Mouse (Mus musculus) cerebral cortex, adult 2 months (tissue): ENCODE data around the gene Primpol.

Experiments used
- WGBS: fragments of 180-500 bp; shearing (Covaris S2); methylation state at CpG from one replicate; pipeline ENCODE4 v1.1.7; 2018; 5-methylcytosine and 5-hydroxymethylcytosine counted together

Primpol gene

DNA sequence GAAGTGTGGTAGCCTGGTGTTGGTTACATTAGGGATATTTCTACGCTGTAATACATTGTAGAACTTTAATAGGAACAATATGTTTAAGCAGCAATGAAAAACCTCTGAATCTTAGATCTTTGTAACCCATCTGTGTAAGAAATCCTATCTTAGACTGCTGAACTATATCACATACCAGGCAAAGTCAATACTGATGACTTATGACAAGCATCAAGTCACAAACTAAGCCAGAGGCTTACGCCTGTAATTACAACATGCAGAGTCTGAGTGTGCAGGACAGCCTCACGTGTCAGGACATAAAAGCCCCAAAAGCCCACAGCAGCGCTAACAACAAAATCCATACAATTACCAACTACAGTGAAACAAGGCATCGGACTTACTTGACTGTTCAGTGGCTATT is 13.4 kb downstream of the Primpol start:
- WGBS = 92% methylated on average over 5 of the region's 5 CpGs

DNA sequence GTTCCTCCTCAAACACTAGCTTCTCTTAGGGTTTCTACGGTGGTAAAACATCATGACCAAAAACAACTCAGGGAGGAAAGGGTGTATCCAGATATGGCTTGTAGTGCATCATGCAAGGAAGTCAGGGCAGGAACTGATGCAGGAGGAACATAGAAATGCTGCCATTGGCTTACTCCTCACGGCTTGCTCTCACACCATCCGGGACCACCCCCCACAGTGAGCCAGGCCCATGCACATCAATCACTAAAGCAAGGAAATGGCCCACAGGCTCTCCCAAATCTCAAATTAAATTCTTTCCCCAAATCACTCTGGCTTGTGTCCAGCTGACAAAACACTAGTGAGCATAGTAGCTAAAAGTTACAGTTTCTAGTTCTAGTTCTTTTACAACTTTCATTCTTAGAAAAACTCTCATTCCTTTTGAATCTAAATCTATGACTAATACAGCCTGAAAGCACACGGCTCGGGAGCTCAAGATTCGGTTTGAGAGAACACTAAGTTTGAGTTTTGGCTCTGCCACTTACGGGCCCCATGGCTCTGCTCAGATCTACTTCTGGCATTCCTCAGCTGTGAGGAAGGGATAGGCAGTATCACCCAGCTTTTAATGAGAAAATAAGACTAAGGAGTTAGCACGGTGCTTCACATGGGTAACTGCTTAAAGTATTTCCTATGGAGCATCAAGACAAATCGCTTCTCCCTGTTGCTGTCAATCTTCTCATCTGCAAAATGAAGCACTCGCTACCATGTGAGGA is 15.9 kb downstream of the Primpol start:
- 67% methylated on average over 10 of the region's 10 CpGs for WGBS

- 91% methylated on average over 7 of the region's 7 CpGs for WGBS
Observed at GRCm38 (mm10) chr8:46599314-46599904, 17.6 kb downstream of the Primpol start.

DNA sequence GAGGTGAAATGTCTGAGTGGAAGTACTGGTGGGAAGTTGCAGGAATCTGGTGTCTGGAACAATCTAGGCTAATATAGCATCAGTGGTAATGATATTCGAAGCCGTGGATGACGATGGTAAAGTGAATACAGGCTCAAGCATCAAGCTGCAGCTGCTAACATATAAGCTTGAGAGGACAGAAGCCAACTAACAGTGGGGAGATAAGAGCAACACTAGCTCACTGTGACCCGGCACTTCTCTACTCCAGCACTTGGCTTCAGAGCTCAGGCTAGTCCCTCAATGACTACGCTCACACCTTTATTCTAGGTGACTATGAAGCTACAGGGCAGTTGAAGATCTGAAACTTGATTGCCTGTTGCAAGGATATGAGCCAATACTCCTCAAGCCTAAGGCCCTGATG is 18.3 kb downstream of the Primpol start:
- WGBS = 88% methylated on average over 5 of the region's 5 CpGs

DNA sequence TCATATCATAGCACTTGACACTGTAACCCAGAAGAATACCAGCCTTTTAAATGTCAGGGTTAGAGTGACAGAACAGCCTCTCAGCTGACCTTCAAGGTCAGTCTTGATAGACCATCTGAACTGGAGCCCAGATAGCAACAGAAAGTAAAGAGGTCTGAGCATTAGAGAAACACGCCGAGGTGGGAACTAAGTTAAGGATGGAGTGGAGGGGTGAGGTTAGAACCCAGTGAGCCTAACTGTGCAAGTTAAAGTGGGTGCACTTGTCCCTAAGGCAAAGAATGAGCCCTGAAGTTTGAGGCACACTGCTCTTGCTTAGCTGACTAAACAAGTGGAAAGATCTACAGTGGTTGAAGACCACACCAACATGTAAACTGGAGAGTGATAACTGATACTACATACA is 18.9 kb downstream of the Primpol start:
- 96% methylated on average over 2 of the region's 2 CpGs for WGBS

DNA sequence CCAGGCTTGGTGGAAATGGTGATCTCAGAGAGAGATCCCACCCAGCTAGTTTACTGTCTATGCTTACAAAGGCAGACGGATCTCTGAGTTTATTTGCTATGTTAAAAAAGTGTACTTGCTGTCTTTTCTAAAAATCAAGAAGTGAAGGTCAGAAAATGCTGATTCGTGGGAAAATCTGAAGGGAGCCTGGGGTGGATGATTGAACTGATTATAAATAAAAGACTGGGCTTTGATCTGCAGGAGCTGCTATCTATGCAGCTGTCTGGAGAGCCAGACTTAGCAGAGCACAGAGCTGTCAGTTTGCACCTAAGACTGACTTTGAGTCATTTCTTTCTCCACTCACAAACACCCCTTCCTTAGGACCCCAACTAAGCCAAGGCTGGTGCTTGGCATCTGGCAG is 19.6 kb downstream of the Primpol start:
- 83% methylated on average over 2 of the region's 2 CpGs for WGBS

- 97% methylated on average over 2 of the region's 2 CpGs for WGBS
Observed at GRCm38 (mm10) chr8:46596530-46596929, 20.5 kb downstream of the Primpol start.

- WGBS = 88% methylated on average over 2 of the region's 2 CpGs
Observed at GRCm38 (mm10) chr8:46595593-46595992, 21.4 kb downstream of the Primpol start.

- WGBS = 71% methylated on average over 2 of the region's 2 CpGs
Observed at GRCm38 (mm10) chr8:46593772-46594171, 23.2 kb downstream of the Primpol start.

DNA sequence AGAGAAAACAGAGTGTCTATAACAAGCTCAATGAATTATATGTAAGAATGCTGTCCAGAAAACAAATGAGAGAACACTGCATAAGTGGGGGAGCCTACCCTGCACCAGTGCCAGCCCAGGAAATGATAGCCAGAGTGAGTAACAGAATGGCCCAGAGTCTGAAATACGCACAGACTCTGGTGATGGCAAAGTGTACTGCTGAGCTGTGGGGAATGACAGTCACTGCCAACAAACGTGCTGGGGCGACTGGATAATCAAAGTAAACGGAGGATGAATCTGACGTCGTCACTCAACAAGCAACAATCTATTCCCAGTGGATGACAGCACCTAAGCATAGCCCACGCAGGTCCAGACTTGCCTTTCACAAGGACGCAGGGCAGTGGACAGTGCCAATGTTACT is 23.9 kb downstream of the Primpol start:
- WGBS = 64% methylated on average over 8 of the region's 8 CpGs

DNA sequence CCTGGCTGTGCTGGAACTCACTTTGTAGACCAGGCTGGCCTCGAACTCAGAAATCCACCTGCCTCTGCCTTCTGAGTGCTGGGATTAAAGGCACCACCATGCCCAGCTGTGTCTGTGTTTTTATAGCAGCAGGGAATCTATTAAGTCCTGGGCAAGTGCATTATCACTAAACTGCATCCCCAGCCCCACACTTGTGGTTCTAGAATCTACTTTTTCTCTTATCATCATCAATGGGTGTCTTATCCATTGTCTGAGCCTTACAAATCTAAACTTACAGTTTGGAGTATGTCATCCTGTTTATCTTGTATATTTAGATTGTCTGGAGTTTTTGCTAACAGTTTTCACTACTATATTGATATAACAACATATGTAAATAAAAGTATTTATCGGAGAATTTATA is 28.3 kb downstream of the Primpol start:
- WGBS = 94% methylated on average over 2 of the region's 2 CpGs

DNA sequence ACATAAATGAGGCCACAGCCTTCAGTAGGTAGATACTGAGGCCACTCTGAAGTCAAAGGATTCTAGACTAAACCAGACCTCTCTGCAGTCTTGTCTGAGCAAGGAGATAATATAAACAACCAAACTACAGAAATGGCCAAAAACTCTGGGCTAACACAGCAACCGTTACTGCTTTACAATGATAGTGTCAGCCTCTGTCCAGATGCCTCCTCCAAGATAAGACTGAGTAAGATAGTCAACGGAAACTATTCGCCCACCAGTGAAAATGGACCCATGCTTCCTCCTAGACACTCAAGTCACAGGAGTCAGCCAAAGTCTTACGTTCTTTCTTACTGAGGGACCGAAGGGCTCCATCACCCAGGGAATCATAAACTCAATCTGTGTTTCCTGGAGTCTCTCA is 29.1 kb downstream of the Primpol start:
- WGBS = 92% methylated on average over 5 of the region's 5 CpGs

DNA sequence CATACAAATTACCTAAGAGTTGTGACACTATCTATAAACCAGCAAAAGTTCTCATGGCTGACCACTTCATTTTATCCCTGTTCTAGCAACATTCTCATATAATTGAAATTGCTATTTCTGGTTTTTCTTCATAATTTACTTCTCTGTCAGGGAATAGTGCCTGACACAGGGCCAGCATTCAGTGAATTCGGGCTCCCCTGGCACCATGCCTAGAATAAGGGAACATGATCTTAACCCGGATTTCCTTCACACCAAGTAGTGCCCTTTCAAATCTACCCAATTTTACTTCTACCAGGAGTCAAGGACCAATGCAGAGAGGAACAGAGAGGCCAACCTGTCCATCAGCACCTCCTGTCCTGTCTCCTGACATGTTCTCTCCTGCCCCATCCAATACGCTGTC is 31.4 kb downstream of the Primpol start:
- WGBS = 67% methylated on average over 3 of the region's 3 CpGs

DNA sequence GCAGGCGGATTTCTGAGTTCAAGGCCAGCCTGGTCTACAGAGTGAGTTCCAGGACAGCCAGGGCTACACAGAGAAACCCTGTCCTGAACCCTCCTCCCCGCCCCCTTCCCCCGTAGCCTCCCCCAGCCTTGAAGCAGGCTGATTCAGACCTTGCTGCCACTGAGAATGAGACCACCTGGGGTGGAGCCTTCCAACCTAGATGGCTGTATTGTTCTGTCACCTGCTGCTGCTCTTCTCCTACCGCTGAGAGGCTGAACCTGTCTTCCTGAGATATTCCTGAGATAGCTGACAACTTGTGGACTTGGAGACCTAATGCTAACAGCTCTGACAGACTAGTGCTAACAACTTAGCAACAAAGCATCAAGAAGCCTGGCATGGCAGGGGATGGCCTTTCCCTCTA is 32.7 kb downstream of the Primpol start:
- WGBS = 69% methylated on average over 4 of the region's 4 CpGs

DNA sequence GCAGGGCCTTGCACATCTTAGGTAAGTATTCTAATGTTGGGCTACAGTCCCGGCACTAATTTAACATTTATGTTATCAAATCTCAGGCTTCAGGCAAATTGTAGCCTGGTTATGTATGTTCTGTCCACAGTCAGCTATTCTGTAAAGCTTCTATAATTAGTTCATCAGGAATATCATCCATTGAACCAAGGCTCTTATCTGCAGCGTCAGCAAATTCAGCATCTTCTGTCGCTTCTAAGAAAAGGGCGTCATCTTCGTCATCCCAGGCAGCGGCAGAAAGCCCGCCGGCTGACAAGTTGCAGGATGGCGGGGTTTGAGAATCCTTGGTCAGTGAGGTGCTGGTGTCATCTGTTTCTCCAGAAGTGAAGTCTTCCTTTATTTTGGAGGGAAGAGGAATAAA is 38.2 kb downstream of the Primpol start:
- 93% methylated on average over 9 of the region's 9 CpGs for WGBS

- 91% methylated on average over 2 of the region's 2 CpGs for WGBS
Observed at GRCm38 (mm10) chr8:46573964-46574363, 43.0 kb downstream of the Primpol start.

- 93% methylated on average over 2 of the region's 2 CpGs for WGBS
Observed at GRCm38 (mm10) chr8:46573446-46573845, 43.6 kb downstream of the Primpol start.

- WGBS = 95% methylated on average over 12 of the region's 14 CpGs
Observed at GRCm38 (mm10) chr8:46570673-46571072, 46.3 kb downstream of the Primpol start.

GRCm38 (mm10) chr8:46569659-46570441 is 47.2 kb downstream of the Primpol start:
- WGBS = 88% methylated on average over 19 of the region's 19 CpGs

GRCm38 (mm10) chr8:46568942-46569341 is 48.1 kb downstream of the Primpol start:
- WGBS = 77% methylated on average over 2 of the region's 2 CpGs

DNA sequence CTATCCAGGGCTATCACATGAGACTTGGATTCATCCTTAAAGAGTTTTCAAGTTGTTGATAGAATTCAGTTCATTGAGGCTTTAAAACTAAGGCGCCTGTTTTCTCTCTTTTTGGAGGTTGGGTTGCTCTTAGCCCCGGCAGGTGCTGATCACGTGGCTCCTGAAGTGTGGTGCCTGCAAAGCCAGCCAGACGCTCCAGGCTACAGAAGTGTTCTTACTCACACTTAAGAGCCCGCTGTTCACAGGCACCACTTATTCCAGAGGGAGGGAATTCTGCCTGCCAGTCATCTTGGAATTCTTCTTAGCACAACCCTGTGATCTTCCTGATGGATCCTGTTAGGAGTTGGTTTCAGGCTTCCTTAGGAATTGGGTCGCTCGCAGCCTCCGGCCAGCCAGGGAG is 49.1 kb downstream of the Primpol start:
- WGBS = 75% methylated on average over 8 of the region's 8 CpGs

GRCm38 (mm10) chr8:46566914-46567529 is 50.0 kb downstream of the Primpol start:
- 48% methylated on average over 7 of the region's 7 CpGs for WGBS
